Mouse (Mus musculus): ENCODE data around the gene Mtnr1b. TPM values are rescaled to one million over a fixed set of nuclear protein-coding genes. Genes with fewer than 3 reads are reported as not detected.
A peak's percentile ranks its signal among the peaks of the same experiment; 100 is the strongest.
"Not testable (repeated sequence)": the region's sequence is repeated elsewhere in the genome, so short reads cannot be mapped to it uniquely, and the experiment has no call there.

Gene Mtnr1b
- not detected for total RNA-seq (2021)

DNA sequence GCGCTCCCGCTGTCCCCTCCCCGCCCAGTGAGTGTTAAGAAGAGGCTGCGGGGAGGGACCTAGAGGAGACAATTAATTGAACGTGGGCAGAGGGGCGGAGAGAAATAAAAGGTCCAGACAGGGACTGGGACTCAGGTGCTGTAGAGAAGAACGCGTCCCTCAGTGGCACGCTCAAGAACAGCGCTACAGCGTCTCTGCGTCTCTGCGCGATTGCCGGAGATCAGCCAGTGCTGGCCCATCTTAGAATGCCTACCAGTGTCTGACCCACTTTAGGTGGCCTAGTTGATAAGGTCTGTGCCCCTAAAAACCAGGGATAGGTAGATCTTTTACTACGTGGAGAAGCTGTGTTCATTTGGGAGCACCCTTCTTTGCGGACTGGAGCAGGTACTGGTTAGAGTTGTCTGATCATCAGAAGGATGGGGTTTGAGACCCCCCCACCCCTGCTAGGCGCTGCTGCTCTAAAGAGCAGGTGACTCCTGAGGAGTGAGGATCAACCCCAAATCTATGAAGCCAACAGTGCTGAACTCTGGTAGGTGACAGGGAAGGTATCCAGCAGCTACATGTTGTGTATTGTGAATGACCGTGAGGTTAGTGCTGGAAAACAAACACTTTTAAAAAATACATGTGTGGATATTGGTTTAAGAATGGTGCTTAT is at the start of gene Mtnr1b:
Gene Mtnr1b, minus strand, starts transcription at position 51 of the 655 bp plus-strand sequence.
- DNase-seq (ENCODE audit: extremely low spot score in 1 of 2, low spot score in 1 of 2) = no peak

DNA sequence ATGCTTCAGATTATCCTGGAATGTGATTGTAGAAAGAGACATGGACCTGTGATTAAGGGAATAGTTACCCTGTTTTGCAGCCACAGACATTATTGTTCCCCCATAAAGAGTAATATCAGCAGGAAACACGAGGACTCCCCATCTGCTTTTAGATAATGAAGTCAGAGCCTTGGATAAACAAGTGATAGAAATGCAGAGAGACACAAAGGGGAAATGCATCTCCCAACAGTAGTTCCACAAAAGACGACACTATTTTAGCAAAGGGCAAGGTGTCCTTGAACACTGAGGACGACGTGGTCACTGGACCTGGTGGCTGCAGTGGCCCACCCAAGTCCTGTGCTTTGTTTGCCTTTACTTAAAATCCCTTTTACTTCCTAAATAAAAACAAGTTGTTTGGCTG is 45.9 kb upstream of the Mtnr1b start:
- no peak for DNase-seq (ENCODE audit: extremely low spot score in 1 of 2, low spot score in 1 of 2)

- DNase-seq (ENCODE audit: extremely low spot score in 1 of 2, low spot score in 1 of 2) = no peak
These were observed 45.1 kb upstream of the Mtnr1b start for GRCm38 (mm10) chr9:15919373-15920005.

GRCm38 (mm10) chr9:15916600-15916999 is 42.2 kb upstream of the Mtnr1b start:
- no peak for DNase-seq (ENCODE audit: extremely low spot score in 1 of 2, low spot score in 1 of 2)

DNA sequence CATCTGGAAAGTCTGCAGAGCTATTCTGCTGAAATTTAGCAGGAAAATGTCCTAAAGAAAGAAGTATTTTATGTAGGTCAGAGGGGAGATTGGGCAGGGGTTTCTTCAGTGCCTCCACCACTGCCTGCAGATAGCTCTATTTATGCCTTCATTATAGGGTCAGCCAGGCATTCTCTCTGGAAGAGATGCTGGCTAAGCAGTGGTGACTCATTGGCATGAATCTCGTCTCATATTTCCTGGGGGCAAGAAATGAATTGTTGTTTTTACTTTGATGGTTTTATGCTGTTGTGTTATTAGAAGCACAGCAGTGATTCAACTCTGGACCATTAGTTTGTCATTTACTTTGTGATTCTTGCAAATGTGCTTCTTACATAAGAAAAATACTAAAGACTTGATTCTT is 38.4 kb upstream of the Mtnr1b start:
- DNase-seq (ENCODE audit: extremely low spot score in 1 of 2, low spot score in 1 of 2) = no peak

GRCm38 (mm10) chr9:15909397-15910113 is 35.2 kb upstream of the Mtnr1b start:
- no peak for DNase-seq (ENCODE audit: extremely low spot score in 1 of 2, low spot score in 1 of 2)

DNA sequence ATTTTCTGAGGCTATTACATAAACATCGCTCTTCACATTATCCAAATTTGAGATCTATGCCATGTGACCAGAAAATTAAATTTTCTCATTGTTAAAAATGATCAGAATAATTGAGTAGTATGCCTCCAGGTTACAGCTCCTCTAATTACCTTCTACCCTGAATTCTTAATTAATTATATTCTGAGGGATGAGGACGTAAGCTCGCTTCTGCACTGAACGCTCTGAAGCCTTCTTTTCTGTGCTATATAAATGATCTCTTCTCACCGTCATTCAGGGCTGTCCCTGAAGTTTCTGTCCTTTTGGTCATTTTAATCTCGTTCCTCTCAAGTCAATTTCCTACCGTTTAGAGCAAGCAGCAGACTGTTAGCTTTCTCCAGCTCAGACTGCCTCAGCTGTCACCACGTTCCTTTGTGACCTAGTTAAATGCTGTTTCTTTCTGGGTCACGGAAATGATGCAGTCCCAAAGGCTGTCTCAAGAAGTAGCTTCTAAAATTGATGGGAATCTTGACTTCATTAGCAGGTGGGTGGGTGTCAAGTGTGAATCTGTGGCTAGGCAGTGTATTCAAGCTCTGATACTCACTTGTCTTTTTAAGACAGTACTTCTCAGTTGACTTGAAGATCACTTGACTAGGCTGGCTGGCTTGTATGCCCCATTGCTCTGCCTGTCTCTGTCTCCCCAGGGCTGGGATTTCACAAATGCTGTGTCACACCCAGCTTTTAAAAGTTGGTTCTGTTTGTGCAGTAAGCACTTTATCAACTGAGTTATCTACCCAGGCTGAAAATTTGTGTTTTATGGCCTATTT is 29.8 kb upstream of the Mtnr1b start:
- no peak for DNase-seq (ENCODE audit: extremely low spot score in 1 of 2, low spot score in 1 of 2)

GRCm38 (mm10) chr9:15898112-15898511 is 23.8 kb upstream of the Mtnr1b start:
- no peak for DNase-seq (ENCODE audit: extremely low spot score in 1 of 2, low spot score in 1 of 2)

- no peak for DNase-seq (ENCODE audit: extremely low spot score in 1 of 2, low spot score in 1 of 2)
These were observed 12.4 kb upstream of the Mtnr1b start for GRCm38 (mm10) chr9:15886756-15887155.

DNA sequence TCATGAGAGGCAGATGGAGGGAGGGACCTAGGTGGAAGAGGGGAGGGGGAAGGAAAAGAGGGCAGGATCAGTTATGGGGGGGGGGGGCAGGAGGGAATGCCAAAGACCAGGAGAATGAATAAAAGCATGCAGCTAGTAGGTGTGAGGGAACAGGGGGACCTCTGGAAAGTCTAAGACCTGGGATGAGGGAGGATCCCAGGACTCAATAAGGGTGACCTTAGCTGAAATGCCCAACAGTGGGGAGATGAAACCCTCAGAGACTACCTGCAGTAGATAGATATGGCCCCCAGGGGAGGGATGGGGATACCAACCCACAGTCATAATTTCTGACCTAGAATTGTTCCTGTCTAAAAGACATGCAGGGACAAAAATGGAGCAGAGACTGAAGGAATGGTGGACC is 6.4 kb upstream of the Mtnr1b start:
- no peak for DNase-seq (ENCODE audit: extremely low spot score in 1 of 2, low spot score in 1 of 2)

DNA sequence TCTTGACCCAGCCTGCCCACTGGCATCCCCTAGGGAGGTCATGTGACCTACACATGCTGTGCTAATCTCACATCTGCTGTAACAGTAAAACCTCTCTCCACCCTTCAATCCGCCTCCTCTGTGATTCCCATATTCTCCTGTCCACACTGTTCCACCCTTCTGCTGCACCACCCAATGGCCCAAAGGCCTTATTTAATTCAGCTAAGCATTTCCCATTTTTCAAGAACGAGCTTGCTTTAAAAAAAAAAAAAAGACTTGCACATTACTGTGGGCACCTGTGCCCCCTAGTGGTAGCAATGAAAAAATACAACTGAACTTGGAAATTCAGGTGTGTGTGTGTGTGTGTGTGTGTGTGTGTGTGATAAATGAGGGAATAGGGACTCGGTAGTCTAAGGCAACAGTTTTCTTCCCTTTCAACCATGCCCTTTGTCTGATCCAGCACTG is 5.8 kb upstream of the Mtnr1b start:
- no peak for DNase-seq (ENCODE audit: extremely low spot score in 1 of 2, low spot score in 1 of 2)

GRCm38 (mm10) chr9:15870013-15870412 is 4.3 kb downstream of the Mtnr1b start:
- DNase-seq (ENCODE audit: extremely low spot score in 1 of 2, low spot score in 1 of 2) = no peak

GRCm38 (mm10) chr9:15869456-15869855 is 4.9 kb downstream of the Mtnr1b start:
- DNase-seq (ENCODE audit: extremely low spot score in 1 of 2, low spot score in 1 of 2) = no peak

GRCm38 (mm10) chr9:15866280-15867072 is 7.9 kb downstream of the Mtnr1b start:
- DNase-seq (ENCODE audit: extremely low spot score in 1 of 2, low spot score in 1 of 2) = no peak

DNA sequence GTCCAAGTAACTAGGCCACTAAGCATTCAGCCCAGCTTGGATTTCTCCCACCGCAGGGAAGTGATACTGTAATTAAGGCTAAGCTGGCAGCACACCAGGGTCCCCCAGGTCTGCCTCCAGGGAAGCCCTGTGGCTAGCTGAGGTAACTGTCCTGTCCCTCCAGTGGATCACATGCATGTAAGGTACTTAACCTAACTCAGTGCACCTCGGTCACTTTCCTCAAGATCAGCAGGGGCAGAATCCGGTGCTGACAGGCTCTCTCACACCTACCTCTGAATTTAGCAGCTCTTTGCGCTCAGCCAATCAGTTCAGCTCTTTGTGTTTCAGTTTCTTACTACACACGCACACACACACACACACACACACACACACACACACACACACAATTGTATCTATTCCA is 13.0 kb downstream of the Mtnr1b start:
- no peak for DNase-seq (ENCODE audit: extremely low spot score in 1 of 2, low spot score in 1 of 2)

DNA sequence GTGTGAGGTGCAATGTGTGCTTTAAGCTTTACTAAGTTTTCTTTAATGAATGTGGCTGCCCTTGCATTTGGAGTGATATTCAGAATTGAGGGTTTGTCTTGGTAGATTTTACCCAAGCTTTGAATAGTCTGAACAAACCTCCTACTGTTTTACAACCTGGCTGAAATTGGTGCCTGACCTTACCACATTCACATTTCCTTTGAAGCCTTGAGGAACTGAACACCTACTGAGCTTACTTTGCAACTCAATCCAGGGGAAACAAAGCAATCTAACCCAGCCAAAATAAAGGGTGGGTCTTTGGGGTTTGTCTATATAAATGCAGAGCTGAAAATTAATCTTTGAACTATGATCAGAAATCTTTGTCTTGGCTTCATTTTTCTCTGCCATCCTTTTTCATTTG is 23.6 kb downstream of the Mtnr1b start:
- DNase-seq (ENCODE audit: extremely low spot score in 1 of 2, low spot score in 1 of 2) = no peak

DNA sequence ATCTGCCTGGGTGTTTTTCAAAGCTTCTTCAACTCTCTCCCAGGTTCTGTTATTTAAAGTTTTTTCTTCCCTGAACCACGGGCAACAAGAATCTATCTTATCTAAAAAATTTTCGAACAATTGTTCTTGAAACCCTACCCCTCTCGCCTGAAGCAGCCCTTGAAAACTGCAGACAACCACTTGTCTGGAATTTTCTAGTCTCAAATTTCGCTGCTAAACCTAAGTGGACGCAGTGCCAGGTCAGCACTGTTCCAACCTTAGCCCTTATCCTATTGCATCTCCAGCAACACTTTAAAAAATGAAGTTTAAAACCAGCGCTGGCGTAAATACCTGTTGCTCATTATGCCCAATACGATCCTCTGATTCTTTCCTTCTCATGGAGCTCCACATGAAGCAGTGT is 29.0 kb downstream of the Mtnr1b start:
- DNase-seq (ENCODE audit: extremely low spot score in 1 of 2, low spot score in 1 of 2) = no peak

- DNase-seq (ENCODE audit: extremely low spot score in 1 of 2, low spot score in 1 of 2) = not testable (repeated sequence)
These were observed 29.4 kb downstream of the Mtnr1b start for GRCm38 (mm10) chr9:15844936-15845335.

DNA sequence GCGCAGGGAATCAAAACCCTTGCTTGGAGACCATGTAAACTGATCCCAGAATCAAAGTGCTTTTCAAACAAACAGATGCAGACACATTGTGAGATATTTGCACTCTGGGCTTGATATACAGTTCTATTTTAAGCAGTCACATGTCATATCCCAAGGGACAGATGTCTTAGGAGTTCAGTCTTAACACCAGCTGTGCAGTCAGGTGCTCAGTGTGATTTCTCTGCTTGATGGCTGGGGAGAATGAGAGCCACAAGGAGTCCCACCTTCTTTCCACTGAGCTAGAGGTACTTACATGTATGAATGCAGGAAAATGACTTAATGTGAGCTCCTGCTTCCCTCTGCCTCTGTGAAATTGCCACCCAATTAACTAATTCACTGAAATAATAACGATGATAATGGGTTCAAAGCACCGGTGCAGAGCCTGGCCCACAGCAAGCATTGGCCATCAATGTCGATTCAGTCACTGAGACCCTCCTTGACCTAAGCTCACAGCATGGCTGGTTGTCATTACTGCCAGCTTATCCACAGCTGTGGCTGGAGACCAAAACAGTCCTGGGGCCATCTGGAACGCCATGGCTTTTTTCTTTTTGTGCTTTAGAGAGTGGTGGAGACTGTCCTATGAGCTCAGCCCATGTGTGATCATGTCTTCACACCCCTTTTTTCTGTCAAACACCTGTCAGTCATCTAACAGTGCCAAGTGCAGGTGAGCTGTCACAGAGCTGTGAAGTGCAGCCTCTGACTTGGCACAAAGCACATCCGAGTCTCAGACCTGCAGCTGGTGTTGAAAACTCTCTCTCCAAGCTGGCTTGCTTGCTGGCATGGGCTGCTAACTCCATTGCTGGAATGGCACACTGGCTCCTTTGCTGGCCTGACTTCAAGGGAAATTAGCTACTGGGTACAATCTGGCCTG is 61.1 kb downstream of the Mtnr1b start:
- DNase-seq (ENCODE audit: extremely low spot score in 1 of 2, low spot score in 1 of 2) = peak in 1 of 2 experiments; percentile 5

Measured in layer of hippocampus, postnatal 25 days (tissue).